Mouse (Mus musculus): ENCODE data around the gene Adcy1.

DNA sequence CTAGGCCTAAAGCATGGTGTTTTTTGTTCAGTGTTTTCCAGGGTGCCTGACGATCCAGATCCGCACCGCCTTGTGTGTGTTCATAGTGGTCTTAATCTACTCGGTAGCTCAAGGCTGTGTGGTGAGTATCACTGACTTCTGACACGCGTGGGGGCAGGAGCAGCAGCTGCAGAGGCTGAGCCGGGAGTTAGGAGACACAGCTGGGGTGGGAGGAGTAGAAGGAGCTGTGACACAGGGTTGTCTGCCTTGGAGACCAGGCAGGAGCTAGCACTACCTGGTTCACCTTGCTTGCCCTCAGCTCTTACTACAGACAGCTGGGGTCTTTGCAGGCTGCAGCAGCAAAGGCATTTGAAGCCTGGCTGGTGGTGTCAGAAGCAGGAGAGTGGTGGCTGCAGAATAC is 86.2 kb downstream of the Adcy1 start:
- no peak for TF ChIP-seq POLR2A (IDR thresholded peaks at IDR 0.05; ENCODE audit: insufficient read depth, low read depth, low read length)
- TF ChIP-seq CTCF (IDR thresholded peaks at IDR 0.05): no peak

All from heart, adult 2 months (tissue).